Mouse (Mus musculus): ENCODE measurements around the gene Amer3. TPM values are rescaled to one million over a fixed set of nuclear protein-coding genes. Genes with fewer than 3 reads are reported as not detected.

Amer3 gene
- total RNA-seq, 2 experiments from 2014 or later, result 41.0 to 43.8 TPM

GRCm38 (mm10) chr1:34635711-34636110, 56.3 kb downstream of the Amer3 start:
- no peak overlapping the region for H3K4me3 ChIP-seq
- no peak overlapping the region for H3K27ac ChIP-seq
- DNase-seq (ENCODE audit: low spot score in 2 of 2), result no peak
- no peak for TF ChIP-seq CTCF (conservative IDR thresholded peaks at IDR 0.05)

Other genes with a start within 250 kb of the Amer3 start
- 10 to 100 TPM; 19.2 to 20.3 TPM for gene Ccdc115, start 140.0 kb upstream of the Amer3 start, total RNA-seq (2021)
- 10 to 100 TPM; 34.5 to 36.6 TPM for gene Imp4, start 139.8 kb upstream of the Amer3 start, total RNA-seq (2021)
- 1 to 10 TPM; 5.0 to 6.3 TPM for gene Ptpn18, start 119.9 kb upstream of the Amer3 start, total RNA-seq (2021)
- not detected for gene Prss39, start 81.2 kb upstream of the Amer3 start, total RNA-seq (2021)
- under 1 TPM in 1 of 2 experiments, not detected in 1; 0.36 TPM for gene Cfc1, start 44.0 kb upstream of the Amer3 start, total RNA-seq (2021)
- gene Prss40, start 18.7 kb upstream of the Amer3 start, total RNA-seq (2021), result not detected

Measured in layer of hippocampus, adult 2 months (tissue).